In the genomic region with DNA sequence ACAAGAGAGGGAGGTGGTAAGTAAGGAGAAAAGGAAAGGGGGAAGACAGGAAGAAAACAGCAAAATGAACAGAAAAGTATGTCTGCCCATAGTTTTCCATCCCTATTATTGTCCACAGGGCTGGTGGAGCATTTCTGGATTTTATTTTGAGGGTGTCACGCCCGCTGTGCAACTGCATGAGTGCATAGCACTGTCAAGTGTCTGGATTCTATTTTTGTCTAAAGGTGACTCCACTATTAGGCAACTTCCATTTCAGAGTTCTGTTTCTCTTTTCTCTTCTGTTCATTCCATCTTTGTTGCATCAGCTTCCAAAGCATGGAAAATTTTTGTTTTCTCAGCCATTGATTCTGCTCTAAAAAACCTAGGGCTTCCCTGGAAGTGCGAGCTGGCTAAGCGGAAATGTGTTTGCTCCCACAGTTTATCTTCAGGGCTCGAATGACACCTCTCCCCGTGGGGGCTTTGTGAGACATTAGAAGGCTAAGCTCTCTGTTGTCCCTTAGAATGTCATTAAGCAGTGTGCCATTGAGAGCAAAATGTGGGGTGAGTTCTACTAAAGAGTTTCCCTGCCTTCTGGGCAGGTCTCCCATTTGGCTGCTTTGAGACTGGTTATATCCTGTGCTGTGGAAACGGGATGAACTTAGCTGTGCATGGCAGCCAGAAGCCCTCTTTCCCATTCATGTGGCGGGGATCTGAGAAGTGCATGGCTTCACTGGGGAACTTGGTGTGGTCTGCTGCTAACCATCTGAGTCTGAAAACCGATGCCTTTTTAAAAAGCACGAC, we compare ENCODE assay signal across 8 mouse cellular contexts.
A peak's percentile ranks its signal among the peaks of the same experiment; 100 is the strongest.
DNase-seq lines count a peak whose midpoint lies in the region; ATAC-seq lines count a peak whose summit lies in the region.

No protein-coding gene starts in this region.

- H3K9me3 ChIP-seq in hindbrain, embryonic 16.5 days (ENCODE audit: control insufficient read depth, low read length) = no peaks in the 10 kb centered on the region

- H3K27ac ChIP-seq in hindbrain, embryonic 16.5 days (ENCODE audit: low read depth, low read length) = peak overlapping the region; percentile 21

- 20% methylated on average over 10 of the region's 10 CpGs for WGBS in hindbrain, embryonic 16.5 days

- peak overlapping the region; percentile 10; the same call in 1 of the 2 replicates for H3K4me2 ChIP-seq in hindbrain, embryonic 16.5 days (ENCODE audit: low read length)

- no peaks in the 10 kb centered on the region for H3K36me3 ChIP-seq in hindbrain, embryonic 16.5 days (ENCODE audit: control insufficient read depth, insufficient read depth, low read length)

- no peaks in the 10 kb centered on the region for H3K27me3 ChIP-seq in hindbrain, embryonic 16.5 days (replicated peaks; ENCODE audit: control insufficient read depth, insufficient read depth, low read length)

- no peak overlapping the region for H3K4me3 ChIP-seq in hindbrain, embryonic 16.5 days (ENCODE audit: low read length)

- peaks cover 10% of the 10 kb centered on the region for H3K4me1 ChIP-seq in hindbrain, embryonic 16.5 days (ENCODE audit: control insufficient read depth, insufficient read depth, low read depth, low read length)

- intact Hi-C loops in gastrocnemius, postnatal 14 days (cut with DNase I; ENCODE audit: low total_unique reads) = no loop called here

- no peak overlapping the region for H3K9ac ChIP-seq in hindbrain, embryonic 16.5 days (ENCODE audit: low read depth, low read length)

- no peak for DNase-seq in cerebellum, adult 8-10 months
- DNase-seq in cerebellum, adult 9-11 months = peak; percentile 18
- peak; percentile 58 for DNase-seq in gastrocnemius, postnatal 14 days
- DNase-seq in lung, postnatal 36 days = peak; percentile 42
- DNase-seq in urinary bladder, adult 18-20 months (ENCODE audit: low spot score in 2 of 2) = no peak
- no peak for DNase-seq in left cerebral cortex, adult 11 months (ENCODE audit: low spot score)

- ATAC-seq in cerebellum, adult (ENCODE audit: insufficient number of reproducible peaks, low FRiP score, low TSS enrichment) = peak; percentile 45; the same call in 1 of the 2 replicates
- peak; percentile 78 for ATAC-seq in hindbrain, embryonic 16.5 days

Comparison
In these comparisons a context has a peak if more than half of its experiments do, and no peak if none do; other contexts are left out.
1. DNase-seq: peak in cerebellum, adult 9-11 months (single experiment), gastrocnemius, postnatal 14 days (single experiment) and lung, postnatal 36 days (single experiment); none in cerebellum, adult 8-10 months (single experiment), urinary bladder, adult 18-20 months (0 of 2) and left cerebral cortex, adult 11 months (single experiment).